Comparison of ENCODE assay signal across 9 mouse cellular contexts in genomic region chr8:126669154-126669553, GRCm38 (mm10).
DNase-seq lines count a peak whose midpoint lies in the region; ATAC-seq lines count a peak whose summit lies in the region.
"Had no signal": no experiment of that assay in that cellular context is flagged by ENCODE, and none has a peak within 500 bp of the region (broad histone marks: within the 10 kb centered on the region; RNA-seq: fewer than 3 reads in every experiment).

No protein-coding gene starts in this region.

- H3K4me1 ChIP-seq in forebrain, embryonic 10.5 days, result peaks cover 57% of the 10 kb centered on the region
- H3K4me1 ChIP-seq in forebrain, embryonic 12.5 days, result peaks cover 54% of the 10 kb centered on the region
- H3K4me1 ChIP-seq in heart, embryonic 14.5 days (ENCODE audit: control insufficient read depth in 2 of 2, insufficient read depth in 2 of 2, low read length in 2 of 2), result peaks cover 39 to 48% of the 10 kb centered on the region in 2 experiments
- peaks cover 56% of the 10 kb centered on the region for H3K4me1 ChIP-seq in limb, embryonic 15.5 days

- no peaks in the 10 kb centered on the region for H3K9me3 ChIP-seq in forebrain, embryonic 10.5 days
- H3K9me3 ChIP-seq in forebrain, embryonic 12.5 days, result no peaks in the 10 kb centered on the region
- no peaks in the 10 kb centered on the region for H3K9me3 ChIP-seq in heart, embryonic 14.5 days (ENCODE audit: control insufficient read depth, low read length)
- H3K9me3 ChIP-seq in limb, embryonic 15.5 days, result no peaks in the 10 kb centered on the region
- H3K9me3 ChIP-seq: neural tube, embryonic 12.5 days had no signal

- no peak for ATAC-seq in forebrain, embryonic 12.5 days (ENCODE audit: low FRiP score)
- ATAC-seq in heart, embryonic 14.5 days (ENCODE audit: insufficient number of reproducible peaks, insufficient read depth, low FRiP score, low read depth), result no peak
- ATAC-seq in limb, embryonic 15.5 days (ENCODE audit: insufficient number of reproducible peaks, low FRiP score, low TSS enrichment, low read depth), result no peak
- ATAC-seq in monocyte, adult 5-6 weeks (replicated peaks; ENCODE audit: insufficient number of reproducible peaks, low FRiP score, low TSS enrichment, poor library complexity, severe bottlenecking), result no peak

- H3K4me2 ChIP-seq in forebrain, embryonic 12.5 days, result no peak overlapping the region
- no peak overlapping the region for H3K4me2 ChIP-seq in heart, embryonic 14.5 days (ENCODE audit: low read length)
- no peak overlapping the region for H3K4me2 ChIP-seq in limb, embryonic 15.5 days
- H3K4me2 ChIP-seq: neural tube, embryonic 12.5 days had no signal

- no peak overlapping the region for H3K4me3 ChIP-seq in forebrain, embryonic 10.5 days
- H3K4me3 ChIP-seq in forebrain, embryonic 12.5 days (replicated peaks), result no peak overlapping the region
- no peak overlapping the region for H3K4me3 ChIP-seq in heart, embryonic 14.5 days (ENCODE audit: control insufficient read depth in 1 of 2, insufficient read depth in 1 of 2, low read depth in 1 of 2, low read length in 2 of 2)
- no peak overlapping the region for H3K4me3 ChIP-seq in limb, embryonic 15.5 days
- H3K4me3 ChIP-seq: neural tube, embryonic 12.5 days had no signal

- H3K9ac ChIP-seq in forebrain, embryonic 12.5 days, result no peak overlapping the region
- 0 out of 2 replicates have a peak overlapping the region, but pooled peaks have one; percentile 7 for H3K9ac ChIP-seq in heart, embryonic 14.5 days (ENCODE audit: low read length)
- no peak overlapping the region for H3K9ac ChIP-seq in limb, embryonic 15.5 days

- H3K27me3 ChIP-seq in forebrain, embryonic 10.5 days (ENCODE audit: poor library complexity, severe bottlenecking), result peaks cover 18% of the 10 kb centered on the region; the same call in 1 of the 2 replicates
- 0 out of 2 replicates have a peak, but pooled peaks cover 5% of the 10 kb centered on the region for H3K27me3 ChIP-seq in forebrain, embryonic 12.5 days
- H3K27me3 ChIP-seq in heart, embryonic 14.5 days (ENCODE audit: control insufficient read depth, insufficient read depth, low read length), result no peaks in the 10 kb centered on the region
- H3K27me3 ChIP-seq in limb, embryonic 15.5 days, result no peaks in the 10 kb centered on the region
- H3K27me3 ChIP-seq: neural tube, embryonic 12.5 days had no signal

- no peak for DNase-seq in forebrain, embryonic 10.5 days (ENCODE audit: extremely low spot score, low spot score)
- DNase-seq in kidney, adult 11 months, result peak; percentile 43
- no peak for DNase-seq in kidney, adult 18-20 months
- no peak for DNase-seq in cerebellum, adult 8-10 months

- 0 out of 2 replicates have a peak overlapping the region, but pooled peaks have one; percentile 35 for H3K27ac ChIP-seq in forebrain, embryonic 10.5 days
- H3K27ac ChIP-seq in forebrain, embryonic 12.5 days, result no peak overlapping the region
- peak overlapping the region in 1 of 2 experiments; percentile 100; a peak in 2 of 4 replicates for H3K27ac ChIP-seq in heart, embryonic 14.5 days (replicated peaks in 1 of 2; ENCODE audit: control insufficient read depth in 1 of 2, insufficient read depth in 1 of 2, low read depth in 2 of 2, low read length in 2 of 2)
- H3K27ac ChIP-seq in limb, embryonic 15.5 days, result peak overlapping the region; percentile 99; the same call in 1 of the 2 replicates

- WGBS in forebrain, embryonic 10.5 days, result 56% methylated on average over 6 of the region's 6 CpGs
- 78% methylated on average over 6 of the region's 6 CpGs for WGBS in forebrain, embryonic 12.5 days
- WGBS in heart, embryonic 14.5 days, result 65% methylated on average over 6 of the region's 6 CpGs
- 55% methylated on average over 6 of the region's 6 CpGs for WGBS in limb, embryonic 15.5 days

- no peaks in the 10 kb centered on the region for H3K36me3 ChIP-seq in forebrain, embryonic 10.5 days (replicated peaks)
- H3K36me3 ChIP-seq in forebrain, embryonic 12.5 days (replicated peaks), result no peaks in the 10 kb centered on the region
- H3K36me3 ChIP-seq in heart, embryonic 14.5 days (ENCODE audit: control insufficient read depth, insufficient read depth, low read length), result no peaks in the 10 kb centered on the region
- H3K36me3 ChIP-seq in limb, embryonic 15.5 days, result no peaks in the 10 kb centered on the region
- H3K36me3 ChIP-seq: neural tube, embryonic 12.5 days had no signal
